Mouse (Mus musculus) erythroblast, embryonic 14.5 days (primary cell): ENCODE results near the gene Cfap43. TPM values are rescaled to one million over a fixed set of nuclear protein-coding genes. Genes with fewer than 3 reads are reported as not detected.

Source experiments
- H3K27me3 ChIP-seq: 2 replicates; pipeline ENCODE4 v1.6.1; 2012; ENCODE audit warnings: inconsistent platforms; ENCODE audit not compliant: control insufficient read depth
- H3K36me3 ChIP-seq: 2 replicates; pipeline ENCODE4 v1.6.1; 2012; ENCODE audit warnings: mild to moderate bottlenecking, inconsistent platforms; ENCODE audit not compliant: control insufficient read depth
- H3K4me1 ChIP-seq: 2 replicates; pipeline ENCODE4 v1.6.1; 2012; ENCODE audit warnings: inconsistent platforms; ENCODE audit not compliant: control insufficient read depth
- H3K4me3 ChIP-seq: replicated peaks from 2 replicates; pipeline ENCODE3; 2012; ENCODE audit warnings: moderate library complexity, mild to moderate bottlenecking, inconsistent platforms
- H3K9me3 ChIP-seq: 2 replicates; pipeline ENCODE4 v1.6.1; 2012; ENCODE audit warnings: low read length, inconsistent platforms, mixed read lengths; ENCODE audit not compliant: control insufficient read depth
- GATA1 ChIP-seq: IDR thresholded peaks from 2 replicates; pipeline ENCODE4 v1.6.1; 2012; ENCODE audit warnings: low read length, inconsistent platforms, mixed read lengths
- TAL1 ChIP-seq: IDR thresholded peaks from 3 replicates; pipeline ENCODE4 v1.6.1; 2012; ENCODE audit warnings: low read length, inconsistent platforms, mixed read lengths
- polyA plus RNA-seq: library from polyadenylated mRNA; stranded (reverse); fragments of >175 nt; gene quantifications from 2 replicates; pipeline ENCODE4 v1.2.3, GENCODE M21; 2012

Cfap43 gene
- polyA plus RNA-seq, 1 experiment = not detected

DNA sequence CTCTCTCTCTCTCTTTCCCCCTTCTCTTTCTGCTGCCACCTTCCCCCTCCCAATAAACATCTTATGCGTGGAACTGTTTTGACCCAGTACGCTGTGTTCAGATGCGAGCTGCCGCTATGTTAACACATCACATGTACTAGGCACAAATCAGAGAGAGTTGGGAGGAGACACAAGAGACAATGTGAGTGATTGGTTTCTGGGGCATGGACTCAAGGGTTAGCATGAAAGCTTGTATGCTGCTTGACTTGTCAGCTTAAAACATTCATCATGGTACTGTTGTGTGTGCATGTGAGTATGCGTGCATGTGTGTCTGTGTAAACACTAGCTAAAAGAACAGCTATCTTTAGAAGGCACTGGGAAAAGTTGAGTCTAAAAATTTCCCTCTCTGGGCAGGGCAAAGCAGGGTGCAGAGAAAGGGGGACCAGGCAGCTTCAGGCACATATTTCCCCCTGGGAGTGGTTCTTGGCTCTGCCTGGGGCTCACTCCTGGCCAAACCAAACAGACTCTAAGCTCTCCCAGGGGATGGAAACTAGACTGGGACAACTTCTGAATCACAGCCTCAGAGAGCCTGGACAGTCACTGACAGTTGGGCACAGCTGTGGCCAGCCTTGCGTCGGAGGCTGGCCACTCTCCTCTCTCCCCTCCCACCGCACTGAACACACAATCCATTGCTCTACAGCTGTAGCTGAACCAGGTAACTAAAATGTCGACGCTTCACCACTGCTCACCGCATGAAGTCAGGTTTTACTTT lies 27.4 kb downstream of the Cfap43 start:
- no peaks in the 10 kb centered on the region for H3K9me3 ChIP-seq
- H3K4me3 ChIP-seq = no peak overlapping the region
- no peaks in the 10 kb centered on the region; the same call in 1 of the 2 replicates for H3K4me1 ChIP-seq
- no peaks in the 10 kb centered on the region for H3K27me3 ChIP-seq
- no peak for TF ChIP-seq TAL1
- TF ChIP-seq GATA1 = no peak
- H3K36me3 ChIP-seq = peaks cover 23% of the 10 kb centered on the region

DNA sequence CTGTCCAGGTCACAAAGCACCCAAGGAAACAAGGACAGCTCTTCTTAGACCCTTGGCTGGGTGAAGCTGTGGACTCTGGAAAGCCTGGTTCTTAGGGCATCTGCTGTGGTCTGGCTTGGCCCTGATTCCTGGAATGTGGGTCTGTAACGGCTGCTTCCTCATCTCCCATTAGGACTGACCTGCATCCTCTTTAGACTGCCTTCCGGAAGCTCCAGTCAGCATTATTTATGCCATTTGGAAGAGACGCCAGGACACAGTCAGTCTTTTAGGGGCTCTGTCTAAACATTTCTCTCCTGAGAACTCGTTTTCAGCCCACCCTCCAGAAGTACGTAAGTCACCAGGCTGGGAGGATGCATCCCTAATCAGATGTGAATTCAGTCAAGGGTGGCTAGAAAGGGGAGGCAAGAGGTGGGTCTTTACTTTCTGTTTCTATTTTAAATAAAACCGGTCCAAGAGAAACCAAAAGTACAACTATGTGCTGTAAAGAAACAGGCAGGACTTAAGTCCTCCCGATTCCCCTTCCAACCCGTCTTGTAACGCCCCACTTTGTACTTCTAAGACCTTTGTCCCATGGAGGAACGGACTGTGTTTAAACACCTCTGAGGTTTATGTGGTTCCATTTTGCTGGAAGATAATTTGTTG lies 28.5 kb downstream of the Cfap43 start:
- Histone ChIP-seq H3K27me3 (no peaks in the 10 kb centered on the region), H3K4me3 (no peak overlapping the region), H3K36me3 (peaks cover 12% of the 10 kb centered on the region), H3K9me3 (no peaks in the 10 kb centered on the region), H3K4me1 (no peaks in the 10 kb centered on the region; the same call in 1 of the 2 replicates)
- TF ChIP-seq GATA1 = no peak
- TF ChIP-seq TAL1 = no peak

DNA sequence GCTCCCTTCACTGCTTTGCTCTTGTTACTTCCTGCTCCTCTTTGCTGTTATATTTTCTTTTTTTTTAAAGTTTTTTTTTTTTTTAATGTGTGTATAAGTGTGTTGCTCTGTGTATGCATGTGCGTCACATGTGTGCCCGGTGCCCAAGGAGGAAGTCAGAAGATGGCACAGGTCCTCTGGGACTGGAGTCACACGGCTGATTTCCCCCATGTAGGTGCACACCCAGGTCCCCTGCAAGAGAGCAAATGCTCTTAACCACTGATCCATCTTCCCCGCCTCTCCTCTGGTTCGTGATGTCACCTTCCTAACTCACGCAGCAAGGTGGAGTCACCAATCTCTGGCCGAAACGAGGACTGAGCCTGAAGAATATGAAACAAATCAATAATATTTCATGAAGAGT lies 31.1 kb downstream of the Cfap43 start:
- TF ChIP-seq GATA1 = no peak
- no peak for TF ChIP-seq TAL1
- Histone ChIP-seq H3K27me3 (no peaks in the 10 kb centered on the region), H3K4me1 (no peaks in the 10 kb centered on the region)

DNA sequence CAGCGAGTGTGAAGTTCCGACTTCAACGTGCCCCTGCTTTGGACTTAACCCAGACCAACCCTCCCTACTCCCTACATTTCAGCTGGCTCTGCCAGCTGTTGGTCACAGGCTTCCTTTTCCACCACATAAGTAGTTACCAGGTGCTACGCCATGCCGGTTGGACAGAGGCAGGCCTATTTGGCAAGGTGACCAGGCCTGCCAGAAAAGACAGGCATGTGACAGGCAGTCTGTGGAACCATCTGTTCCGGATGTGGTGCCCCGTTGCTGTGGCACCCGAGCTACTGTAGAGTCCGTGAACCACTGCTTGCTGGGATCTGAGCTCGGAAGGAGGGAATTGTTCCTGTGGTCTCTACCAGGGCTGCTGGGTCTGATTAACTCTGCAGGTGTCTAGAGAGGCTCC lies 31.7 kb downstream of the Cfap43 start:
- Histone ChIP-seq H3K4me3 (no peak overlapping the region), H3K27me3 (no peaks in the 10 kb centered on the region), H3K4me1 (no peaks in the 10 kb centered on the region), H3K36me3 (no peaks in the 10 kb centered on the region), H3K9me3 (no peaks in the 10 kb centered on the region)
- no peak for TF ChIP-seq GATA1
- no peak for TF ChIP-seq TAL1

More for the DNA sequence above, 31.1 kb downstream of the Cfap43 start:
- no peak overlapping the region for H3K4me3 ChIP-seq
- no peaks in the 10 kb centered on the region for H3K36me3 ChIP-seq
- no peaks in the 10 kb centered on the region for H3K9me3 ChIP-seq

DNA sequence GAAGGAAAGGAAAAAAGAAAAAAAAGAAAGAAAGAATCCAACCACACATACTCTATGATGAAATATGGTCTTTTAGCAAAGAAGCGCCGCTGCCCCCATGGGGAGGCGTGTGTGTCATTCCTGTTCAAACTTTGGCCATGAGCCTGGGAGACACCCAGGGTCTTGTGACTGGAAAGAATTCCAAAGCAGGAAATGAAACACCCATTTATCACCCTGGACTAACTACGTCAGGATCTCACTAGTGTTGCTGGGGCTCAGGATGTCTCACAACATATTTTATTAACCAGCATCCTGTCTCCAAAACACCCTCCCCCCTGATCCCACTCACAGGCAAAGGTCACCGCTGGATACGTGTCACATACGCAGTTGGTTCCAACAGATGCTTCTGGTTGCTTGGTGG lies 32.5 kb downstream of the Cfap43 start:
- Histone ChIP-seq H3K4me1 (no peaks in the 10 kb centered on the region), H3K27me3 (no peaks in the 10 kb centered on the region), H3K4me3 (no peak overlapping the region), H3K36me3 (no peaks in the 10 kb centered on the region), H3K9me3 (no peaks in the 10 kb centered on the region)
- TF ChIP-seq TAL1 (no peak), GATA1 (no peak)

DNA sequence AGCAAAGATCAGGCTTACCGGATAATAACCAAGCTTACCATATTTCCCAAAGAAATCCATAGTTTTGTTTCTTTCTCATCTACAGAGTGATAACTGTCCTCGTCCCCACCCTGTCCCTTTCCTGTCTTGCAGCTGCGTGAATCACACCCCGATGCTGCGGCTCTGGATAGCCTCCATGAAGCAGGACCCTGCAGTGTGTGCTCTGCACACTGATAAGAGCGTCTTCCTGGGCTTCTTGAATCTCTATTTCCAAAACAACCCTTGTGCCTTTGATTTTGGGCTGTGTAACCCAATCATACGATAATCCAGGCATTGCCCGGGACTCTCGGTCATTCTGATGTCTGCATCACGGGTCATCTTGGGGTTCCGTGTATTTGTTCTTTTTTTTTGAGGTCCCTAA lies 33.2 kb downstream of the Cfap43 start:
- Histone ChIP-seq H3K36me3 (no peaks in the 10 kb centered on the region), H3K4me3 (no peak overlapping the region), H3K9me3 (no peaks in the 10 kb centered on the region), H3K27me3 (no peaks in the 10 kb centered on the region), H3K4me1 (no peaks in the 10 kb centered on the region)
- no peak for TF ChIP-seq GATA1
- TF ChIP-seq TAL1 = no peak

DNA sequence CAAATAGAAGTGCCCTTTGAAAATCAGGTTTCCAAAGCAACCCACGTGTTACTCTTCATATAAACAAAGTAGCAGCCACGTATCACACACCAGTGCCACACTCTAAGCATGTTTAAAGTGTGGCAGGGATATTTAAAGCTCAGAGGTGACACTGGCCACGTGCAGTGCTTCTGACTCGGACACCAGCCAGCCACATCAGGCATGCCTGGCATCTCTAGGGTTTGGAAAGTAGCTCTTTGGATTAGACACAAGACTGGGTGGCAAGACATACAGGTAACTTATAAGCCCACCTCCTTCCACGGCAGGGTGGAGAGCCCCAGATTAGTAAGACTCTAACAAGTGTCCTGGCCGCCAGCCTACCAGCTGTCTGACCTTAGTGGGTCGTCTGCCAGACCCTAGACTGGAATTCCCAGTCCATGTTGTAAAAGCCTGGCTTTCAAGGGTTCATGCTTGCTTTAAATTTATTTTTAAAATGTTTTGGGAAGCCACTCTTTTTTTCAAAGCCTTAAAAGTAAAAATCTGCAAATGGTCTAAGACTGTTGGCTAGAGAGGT lies 33.8 kb downstream of the Cfap43 start:
- H3K9me3 ChIP-seq = no peaks in the 10 kb centered on the region
- no peak overlapping the region for H3K4me3 ChIP-seq
- no peaks in the 10 kb centered on the region for H3K27me3 ChIP-seq
- TF ChIP-seq TAL1 (no peak), GATA1 (no peak)
- H3K36me3 ChIP-seq = no peaks in the 10 kb centered on the region
- H3K4me1 ChIP-seq = no peaks in the 10 kb centered on the region

DNA sequence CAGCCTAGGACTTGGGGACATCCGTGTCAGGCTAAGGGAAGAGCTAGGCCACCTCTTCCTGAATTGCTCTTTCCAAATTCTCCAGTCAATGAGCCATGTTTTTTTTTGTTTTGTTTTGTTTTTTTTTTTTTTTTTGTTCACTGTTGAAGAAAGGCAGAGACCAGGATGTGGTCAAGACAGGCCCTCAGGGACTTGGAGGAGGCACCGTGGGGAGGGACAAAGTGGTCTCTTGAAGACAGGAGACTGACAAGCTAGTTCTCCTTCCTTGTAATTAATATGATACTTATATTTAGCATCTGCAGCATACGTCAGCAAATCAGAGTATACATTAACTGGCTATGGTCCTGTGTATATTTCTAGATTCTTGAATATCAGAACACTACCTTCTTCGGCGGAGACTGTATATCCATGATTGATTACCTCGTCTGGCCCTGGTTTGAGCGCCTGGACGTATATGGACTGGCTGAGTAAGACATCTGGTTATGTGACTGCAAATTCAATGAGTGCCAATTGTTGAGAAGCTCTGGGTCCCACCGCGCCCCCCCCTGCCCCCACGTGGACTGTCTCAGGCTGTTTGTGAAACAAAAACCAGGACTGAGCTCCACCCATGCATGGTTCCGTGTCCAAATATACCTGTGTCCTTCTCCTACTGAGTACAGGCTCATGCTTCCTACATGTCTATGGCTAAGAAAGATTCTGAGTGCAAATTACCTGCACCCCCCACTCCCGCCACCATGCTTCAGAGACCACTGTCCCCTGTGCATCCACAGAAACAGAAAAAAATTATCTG lies 34.6 kb downstream of the Cfap43 start:
- Histone ChIP-seq H3K36me3 (no peaks in the 10 kb centered on the region), H3K4me3 (no peak overlapping the region), H3K9me3 (no peaks in the 10 kb centered on the region), H3K27me3 (no peaks in the 10 kb centered on the region), H3K4me1 (no peaks in the 10 kb centered on the region)
- no peak for TF ChIP-seq TAL1
- no peak for TF ChIP-seq GATA1

DNA sequence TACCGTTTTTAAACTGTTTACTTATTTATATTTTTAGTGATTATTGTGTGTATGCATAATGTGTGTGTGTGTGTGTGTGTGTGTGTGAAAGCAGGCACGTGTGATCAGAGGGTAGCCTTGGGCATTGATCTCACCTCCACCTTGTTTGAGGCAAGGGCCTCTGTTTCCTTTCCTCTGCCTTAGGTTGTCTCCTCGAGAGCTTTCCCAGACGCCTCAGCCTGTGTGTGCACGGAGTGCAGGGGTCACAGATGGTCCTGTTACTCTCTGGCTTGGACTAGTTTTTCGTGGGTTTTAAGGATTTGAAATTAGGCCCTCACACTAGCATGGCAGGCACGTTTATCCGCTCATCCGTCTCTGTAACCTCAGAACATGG lies 36.2 kb downstream of the Cfap43 start:
- no peaks in the 10 kb centered on the region for H3K9me3 ChIP-seq
- H3K36me3 ChIP-seq = no peaks in the 10 kb centered on the region
- TF ChIP-seq TAL1 (no peak), GATA1 (no peak)
- H3K27me3 ChIP-seq = no peaks in the 10 kb centered on the region
- no peaks in the 10 kb centered on the region for H3K4me1 ChIP-seq
- H3K4me3 ChIP-seq = no peak overlapping the region
